Mouse (Mus musculus) fat pad, adult 2 months (tissue): ENCODE results near the gene Cdc42bpb.

Experiments
- DNase-seq: peaks from one replicate; pipeline ENCODE4 v3.0.0-alpha.2; 2011; ENCODE audit warnings: low read depth, low spot score; ENCODE audit errors: extremely low read depth

Gene Cdc42bpb

DNA sequence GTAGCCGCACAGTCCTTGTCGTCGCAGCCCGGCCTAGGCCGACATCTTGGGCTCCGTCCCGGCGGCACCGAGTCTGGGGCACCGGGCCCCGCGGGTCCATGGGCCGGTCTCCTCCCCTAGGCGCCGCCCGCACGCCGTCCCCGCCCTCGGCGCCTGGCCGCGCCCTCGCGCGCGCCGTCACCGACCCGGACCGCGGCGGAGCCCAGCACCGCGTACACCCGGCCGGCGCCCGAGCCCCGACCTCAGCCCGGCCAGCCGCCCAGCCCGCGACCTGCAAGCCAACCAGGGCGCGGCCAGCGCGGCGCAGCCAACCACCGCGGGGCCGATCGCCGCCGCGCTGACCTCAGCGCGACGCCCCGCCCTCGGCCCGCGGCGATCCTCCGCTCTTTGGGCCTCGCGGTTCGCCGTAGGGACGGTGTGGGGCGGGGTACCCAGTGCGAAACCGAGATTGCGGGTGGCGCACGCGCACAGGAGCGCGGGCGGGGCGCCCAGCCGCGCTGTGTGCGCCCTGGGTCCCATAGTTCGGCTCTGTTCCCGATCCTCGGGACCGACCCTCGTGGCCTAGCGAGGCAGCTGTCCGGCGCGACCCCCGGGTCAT is at the start of gene Cdc42bpb:
Gene Cdc42bpb, minus strand, starts transcription at position 343 of the 598 bp plus-strand sequence.
- no peak for DNase-seq

DNA sequence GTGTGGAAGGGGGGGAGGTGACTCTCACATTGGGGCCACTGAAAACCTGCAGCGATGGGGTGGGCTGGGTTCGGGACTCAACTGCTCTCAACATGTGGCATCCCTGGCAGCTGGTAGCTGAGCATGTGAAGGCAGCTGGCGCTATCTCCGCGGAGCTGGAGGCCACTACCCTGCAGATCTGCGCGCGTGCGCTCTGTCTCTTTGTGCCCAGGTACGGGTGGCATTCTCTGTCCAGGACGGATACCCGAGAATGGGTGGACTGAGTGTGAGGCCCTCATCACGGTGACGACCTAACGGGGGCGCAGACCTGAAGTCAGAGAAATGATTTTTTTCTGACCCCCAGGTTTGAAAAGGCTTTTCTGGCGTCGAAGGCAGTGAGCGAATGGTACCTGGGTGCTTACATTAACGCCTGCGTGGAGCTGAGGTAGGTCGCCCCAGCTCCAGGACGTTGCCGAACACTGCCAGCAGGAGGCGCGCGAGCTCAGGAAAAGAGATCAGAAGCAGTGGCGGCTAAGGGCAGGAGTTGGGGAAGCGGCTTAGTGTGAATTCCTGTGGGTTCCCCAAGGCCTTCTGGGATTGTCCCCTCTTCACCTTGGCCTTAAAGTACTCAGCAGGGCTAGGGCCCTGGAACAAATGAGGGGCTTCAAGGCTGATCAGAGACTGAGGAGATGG is 48.4 kb upstream of the Cdc42bpb start:
- no peak for DNase-seq

DNA sequence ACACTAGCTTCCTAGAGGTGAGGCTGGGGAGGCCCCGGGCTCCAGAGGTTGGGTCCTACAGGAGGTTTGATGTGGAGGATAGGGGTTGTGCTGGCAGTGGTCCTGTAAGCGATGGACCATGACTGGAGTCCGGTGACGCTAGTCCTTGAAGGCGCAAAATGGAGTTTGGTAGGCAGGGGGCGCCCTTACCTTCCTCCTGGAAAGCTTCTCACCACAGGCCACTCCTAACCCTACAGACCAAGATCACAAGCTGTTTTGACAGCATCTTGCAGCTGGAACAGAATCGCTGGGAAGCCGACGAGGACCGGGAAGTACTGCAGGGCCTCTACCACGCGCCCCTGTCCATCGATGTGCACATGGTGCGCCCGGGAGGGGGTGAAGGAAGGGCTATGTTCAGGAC is 47.7 kb upstream of the Cdc42bpb start:
- DNase-seq = no peak

DNA sequence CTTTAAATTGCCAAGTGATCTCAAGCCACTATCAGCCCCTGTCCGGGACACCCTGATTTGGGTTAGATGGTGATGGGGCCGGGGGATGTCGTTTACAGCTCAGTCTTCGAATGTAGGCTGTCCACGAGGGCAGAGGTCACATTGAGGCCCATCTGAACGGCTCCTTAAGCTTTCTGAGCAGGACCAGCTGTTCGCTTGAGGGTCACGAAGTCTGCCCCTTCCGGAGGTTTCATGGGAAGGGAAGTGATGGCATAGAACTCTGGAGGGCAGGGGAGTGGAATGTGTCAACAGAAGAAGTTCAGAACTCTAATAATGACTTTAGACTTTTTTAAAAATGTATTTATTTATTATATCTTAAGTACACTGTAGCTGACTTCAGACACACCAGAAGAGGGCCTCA is 47.0 kb upstream of the Cdc42bpb start:
- DNase-seq = no peak

DNA sequence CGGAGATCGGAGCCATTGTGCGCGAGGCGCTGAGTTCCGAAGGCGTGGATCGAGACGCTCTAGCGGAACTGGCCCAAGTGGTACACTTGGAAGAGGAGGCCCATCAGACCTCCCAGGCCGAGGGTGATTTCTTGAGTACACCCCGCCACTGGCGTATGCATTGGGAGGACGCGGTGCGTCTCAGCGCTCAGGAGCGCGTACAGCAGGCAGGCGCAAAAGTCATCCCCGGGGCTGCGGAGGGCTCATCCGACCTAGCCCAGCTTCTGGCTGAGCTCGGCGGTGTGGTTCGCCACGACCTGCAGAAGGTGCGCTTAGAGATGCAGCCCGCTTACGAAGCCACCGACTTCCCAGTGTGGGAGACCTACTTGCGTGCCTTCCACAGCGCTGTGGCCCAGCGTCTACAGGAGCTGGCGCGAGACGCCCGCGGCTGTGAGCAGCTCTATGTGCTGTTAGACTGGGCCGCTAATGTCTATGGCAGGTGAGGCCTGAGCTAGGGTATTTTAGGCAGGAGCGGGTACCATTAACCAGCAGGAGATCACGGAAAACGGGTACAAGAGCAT is 46.1 kb upstream of the Cdc42bpb start:
- no peak for DNase-seq

DNA sequence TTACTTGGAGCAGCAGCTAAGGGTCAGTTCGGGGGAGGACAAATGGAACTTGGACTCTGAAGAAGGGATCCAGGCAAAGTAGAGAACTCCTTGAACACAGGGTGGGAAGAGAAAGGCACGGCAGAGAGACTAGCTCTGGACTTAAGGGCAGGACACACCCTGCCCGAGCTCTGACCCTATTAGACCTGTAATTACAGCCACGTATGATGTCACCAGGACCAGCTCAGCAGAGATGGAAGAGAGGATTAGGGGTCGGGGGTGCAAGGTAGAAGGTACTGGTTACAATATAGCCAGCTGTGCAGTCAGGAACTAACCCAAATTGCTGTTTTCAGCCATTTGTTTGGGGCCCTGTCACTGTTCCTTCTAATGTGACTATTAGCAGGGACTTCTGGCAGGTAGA is 45.3 kb upstream of the Cdc42bpb start:
- no peak for DNase-seq

DNA sequence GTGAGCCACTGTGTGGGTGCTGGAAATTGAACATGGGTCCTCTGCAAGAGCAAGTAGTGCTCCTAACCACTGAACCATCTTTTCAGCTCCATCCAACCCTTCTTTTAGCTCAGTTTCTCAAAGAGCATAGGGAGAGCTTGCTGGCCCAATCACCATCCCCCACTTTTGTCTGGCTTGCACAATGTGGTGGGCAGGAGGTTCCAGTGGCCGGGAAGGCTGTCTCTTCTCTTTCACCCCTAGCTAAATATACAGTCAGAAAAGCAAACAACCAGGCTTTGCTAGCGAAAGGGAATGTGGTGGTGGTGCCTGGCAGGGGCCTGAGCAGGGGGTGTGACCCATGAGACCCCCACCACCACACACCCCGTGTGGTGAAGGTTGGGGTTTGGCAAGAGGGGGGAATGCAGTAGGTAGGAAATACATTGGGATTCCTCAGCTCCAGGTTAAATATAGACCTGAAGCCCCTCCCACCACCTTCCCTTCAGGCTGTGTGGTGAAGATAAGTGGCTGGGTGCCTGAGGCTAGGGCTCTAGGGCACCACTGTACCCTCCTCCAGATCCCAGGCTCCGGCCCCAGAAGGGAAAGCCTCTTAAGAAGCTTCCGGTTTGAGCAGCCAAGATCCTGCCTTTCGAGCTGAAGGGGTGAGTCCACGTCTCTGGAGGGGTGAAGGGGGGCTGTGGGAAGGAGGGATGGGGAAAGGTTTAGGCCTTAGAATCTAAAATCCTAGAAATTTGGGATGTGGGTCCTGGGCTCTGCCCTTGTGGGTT is 43.6 kb upstream of the Cdc42bpb start:
- no peak for DNase-seq

DNA sequence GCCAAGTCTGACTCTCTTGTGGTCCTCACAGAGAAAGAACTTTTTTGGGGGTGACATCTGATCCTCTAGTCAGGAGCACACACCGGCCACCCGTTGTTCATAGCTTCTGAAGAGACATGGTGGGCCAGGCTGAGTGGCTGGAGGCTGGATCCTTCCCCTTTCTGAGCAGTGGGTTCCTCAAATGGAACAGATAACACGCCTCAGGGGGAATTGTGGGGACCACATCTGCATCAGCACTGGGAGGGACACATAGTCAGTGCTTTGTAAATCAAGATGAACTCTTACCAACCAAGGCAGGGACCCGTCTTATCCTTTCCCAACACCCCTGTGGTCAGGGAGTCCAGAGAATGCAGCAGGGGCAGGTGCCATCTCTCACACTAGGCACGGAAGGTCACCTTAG is 42.4 kb upstream of the Cdc42bpb start:
- DNase-seq = no peak

DNA sequence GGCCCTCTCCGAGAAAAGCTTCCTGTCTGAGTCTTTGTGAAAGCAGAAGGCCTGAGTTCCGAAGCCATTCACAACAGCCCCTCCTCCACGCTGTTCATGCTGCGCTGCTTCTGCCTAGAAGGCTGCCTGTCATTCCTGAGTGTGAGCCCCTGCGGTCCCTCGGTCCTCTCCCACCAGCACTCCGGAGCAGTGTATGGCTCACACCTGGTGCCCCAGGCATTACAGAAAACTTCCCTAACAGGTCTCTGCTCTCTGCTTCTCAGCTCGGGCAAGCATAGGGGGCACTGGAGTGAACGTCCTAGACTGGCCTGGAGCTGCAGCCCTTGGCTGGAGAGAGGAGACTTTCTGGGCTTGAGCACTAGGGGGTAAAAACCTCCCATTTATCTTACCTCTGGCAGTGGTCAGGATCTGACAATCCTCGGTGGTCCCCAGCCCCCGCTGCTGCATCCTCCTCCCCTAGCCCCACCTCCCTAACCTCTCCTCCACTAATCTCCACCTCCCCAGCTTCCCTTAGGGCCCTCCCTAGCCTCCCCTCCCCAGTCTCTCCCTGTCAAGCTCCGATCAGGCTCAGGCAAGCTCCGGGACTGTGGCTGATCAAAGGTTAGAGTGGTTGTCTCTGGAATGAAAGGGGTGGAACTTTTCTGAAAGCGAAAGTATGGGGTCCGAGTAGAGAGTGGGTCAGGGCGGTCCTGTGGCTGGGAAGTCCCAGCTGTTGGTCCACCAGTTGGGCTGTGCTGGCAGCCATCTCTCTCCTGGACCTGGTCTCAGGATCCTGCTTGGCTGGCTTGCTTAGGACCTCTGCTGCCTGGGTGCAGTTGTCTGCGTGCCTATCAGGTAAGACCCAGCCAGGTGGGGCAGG is 39.6 kb upstream of the Cdc42bpb start, which contains the start of gene Exoc3l4:
Gene Exoc3l4, plus strand, starts transcription at position 97 of the 859 bp plus-strand sequence.
- DNase-seq = no peak

DNA sequence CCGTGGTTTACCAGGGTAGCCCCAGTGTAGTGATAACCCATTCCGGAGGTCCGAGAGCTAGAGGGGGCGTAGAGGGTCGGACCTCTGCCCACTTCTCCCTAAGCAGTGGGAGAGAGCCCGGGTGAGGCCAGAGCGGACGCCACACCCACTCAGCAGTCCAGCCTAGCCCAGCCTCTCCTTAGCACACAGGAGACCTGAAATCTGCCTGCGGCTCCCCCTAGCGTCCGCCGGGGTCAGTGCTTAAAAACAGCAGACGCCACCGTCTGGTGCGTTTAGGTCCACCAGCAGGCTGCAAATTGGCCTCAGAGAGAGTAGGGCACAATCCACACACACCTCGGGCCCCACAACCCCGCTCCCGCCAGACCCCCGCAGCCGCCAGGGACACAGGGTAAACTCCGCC is 35.8 kb upstream of the Cdc42bpb start:
- no peak for DNase-seq

DNA sequence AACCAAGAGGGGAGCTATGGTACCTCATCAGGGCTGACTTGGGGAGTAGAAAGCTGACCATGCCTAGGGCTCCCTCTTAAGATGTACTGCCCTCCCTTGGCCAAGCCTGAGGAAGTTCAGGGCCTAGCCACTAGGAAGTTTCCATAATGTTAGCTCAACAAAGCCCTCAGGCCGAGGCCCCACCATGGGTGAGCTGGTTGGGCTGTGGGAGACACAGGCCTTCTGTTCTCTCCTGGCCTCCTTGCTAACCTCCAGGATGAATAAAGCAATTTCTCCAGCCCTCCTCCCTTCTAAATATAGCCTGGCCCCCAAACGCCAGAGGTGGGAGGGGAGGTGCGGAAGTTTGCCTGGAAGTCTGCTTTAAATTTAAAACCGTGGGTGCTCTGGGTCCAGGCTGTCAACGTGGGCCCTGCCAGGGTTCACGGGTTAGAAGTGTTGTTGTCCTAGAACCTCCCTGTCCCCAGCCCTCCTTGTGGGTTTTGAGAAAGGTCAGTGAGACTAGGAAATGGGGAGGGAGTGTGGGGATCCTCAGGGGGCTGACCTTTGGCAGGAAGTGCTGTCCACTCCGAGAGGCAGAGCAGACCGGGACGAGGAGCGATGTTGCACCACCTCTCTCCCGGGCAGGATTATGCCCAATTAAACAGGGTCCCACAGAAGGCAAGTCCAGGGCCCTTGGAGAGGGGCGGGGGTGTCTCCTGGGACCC is 35.2 kb upstream of the Cdc42bpb start:
- DNase-seq = no peak

DNA sequence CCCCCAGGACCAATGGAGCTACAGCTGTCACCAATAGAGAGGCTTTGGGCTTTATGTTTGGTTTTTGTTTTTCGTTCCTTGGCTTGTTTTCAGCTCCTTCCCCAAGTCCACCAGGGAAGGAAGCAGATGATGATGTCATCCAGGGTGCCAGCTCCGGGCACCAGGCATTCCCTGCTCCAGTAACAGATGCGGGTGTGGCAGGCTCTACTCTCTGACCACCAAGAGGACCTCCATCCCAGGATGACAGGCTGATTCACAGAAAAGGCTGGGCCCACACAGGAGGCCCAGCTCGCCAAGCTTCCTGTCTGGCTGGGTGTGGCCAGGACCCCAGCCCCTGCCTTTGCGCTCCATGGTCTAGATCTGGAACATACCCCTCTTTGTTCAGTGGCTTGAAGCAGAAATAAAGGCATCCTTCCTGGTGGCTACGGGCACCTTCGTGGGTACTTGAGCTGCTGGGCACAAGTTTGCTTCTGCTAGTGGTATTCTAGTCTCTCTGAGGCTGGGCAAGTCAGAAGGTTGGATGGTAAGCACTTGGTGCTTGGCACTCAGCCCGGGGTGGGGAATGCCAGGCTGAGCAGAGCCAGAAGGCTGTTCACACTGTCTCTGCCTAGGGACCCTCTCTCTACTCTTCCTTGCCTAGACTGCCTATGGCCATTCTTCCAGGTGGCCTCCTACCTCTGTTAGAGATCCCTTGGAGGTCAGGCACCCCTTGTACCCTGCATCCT is 34.3 kb upstream of the Cdc42bpb start:
- no peak for DNase-seq

DNA sequence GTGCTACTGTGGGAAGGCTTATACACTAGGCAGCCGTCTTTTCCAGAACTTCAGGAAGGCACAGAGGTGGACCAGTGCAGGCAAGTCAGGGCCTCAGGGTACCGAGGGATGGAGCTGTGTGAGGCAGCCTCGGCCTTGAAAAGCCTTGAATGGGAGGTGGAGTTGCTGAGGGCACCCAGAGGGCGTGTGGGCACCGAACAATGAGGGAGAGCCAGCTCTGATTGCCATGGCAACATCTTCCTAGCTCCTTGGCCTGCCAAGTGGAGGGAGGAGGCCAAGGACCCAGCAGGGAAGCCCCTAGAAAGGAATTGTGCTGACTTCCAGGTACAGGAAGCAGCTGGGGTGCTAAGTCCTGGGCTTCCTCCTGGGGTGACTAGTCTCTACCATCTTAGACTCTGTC is 32.1 kb upstream of the Cdc42bpb start:
- DNase-seq = no peak

DNA sequence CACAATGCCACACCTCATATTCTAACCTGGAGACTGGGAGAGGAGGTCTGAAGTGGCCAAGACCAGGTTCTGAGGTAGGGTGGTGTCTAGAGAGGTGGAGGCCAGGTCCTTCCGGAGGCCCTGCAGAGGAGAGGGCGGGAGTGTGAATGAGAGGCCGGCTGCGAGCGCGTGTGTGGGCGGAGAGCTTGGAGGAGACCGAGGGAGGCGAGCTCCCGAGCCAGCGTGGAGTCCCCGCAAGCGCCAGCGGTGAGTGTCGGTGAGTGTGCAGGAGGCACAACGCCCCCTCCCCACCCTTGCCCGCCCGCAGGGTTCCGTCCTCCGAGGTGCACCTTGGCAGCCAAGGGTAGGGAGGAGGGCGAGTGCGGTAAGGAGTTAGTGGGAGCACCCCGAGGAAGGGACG is 29.1 kb upstream of the Cdc42bpb start, which contains the start of gene Lbhd2:
Gene Lbhd2, plus strand, starts transcription at position 188 of the 400 bp plus-strand sequence.
- no peak for DNase-seq

DNA sequence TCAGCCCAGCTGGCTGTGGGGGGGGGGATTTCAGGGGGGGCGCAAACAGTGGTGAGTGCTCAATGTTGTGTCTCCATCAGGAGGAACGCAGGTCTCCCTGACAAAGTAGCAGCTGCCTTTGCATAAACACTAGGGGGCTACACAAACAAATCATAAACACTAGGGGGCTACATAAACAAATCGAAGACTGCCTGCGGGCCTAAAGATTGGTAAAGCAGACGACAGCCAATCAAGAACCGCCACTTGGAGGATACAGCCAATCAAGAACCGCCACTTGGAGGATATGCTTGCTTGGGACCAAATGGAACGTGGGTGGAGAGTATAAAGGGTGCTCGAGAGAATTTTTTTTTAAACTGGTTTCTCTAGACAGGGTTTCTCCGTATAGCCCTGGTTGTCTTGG is 27.4 kb upstream of the Cdc42bpb start:
- no peak for DNase-seq

DNA sequence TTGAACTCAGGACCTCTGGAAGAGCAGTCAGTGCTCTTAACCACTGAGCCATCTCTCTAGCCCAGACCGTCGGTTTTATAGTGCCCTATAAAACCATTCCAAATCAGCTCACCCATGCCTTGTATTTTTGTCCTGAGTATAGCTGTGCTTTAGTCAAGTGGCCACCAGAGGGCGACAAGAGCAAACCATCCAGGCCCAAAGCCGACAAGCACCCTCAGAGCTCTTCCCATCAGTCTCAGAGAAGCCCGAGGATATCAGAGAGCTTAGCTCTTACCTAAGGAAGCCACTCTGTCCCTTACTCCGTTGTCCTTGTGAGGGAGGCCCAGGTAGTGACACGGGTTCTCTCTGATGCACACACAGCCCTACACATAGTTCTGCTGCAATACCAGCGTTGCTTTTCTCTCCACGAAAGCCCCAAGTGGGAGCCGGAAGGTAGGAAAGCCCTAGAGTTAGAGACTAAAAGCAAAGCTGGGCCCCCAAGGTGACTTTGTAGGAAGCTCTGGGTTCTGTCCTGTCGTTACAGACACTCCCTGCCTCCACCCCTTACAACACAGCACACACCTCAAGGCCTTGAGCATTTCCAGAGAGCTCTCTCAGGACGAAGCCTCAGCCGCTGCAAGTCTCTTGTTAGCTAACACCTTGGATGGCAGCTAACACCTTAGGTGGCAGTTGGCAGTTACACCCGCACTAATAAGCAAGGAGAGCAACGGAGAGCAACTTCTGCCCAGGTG is 24.1 kb upstream of the Cdc42bpb start:
- DNase-seq = no peak

DNA sequence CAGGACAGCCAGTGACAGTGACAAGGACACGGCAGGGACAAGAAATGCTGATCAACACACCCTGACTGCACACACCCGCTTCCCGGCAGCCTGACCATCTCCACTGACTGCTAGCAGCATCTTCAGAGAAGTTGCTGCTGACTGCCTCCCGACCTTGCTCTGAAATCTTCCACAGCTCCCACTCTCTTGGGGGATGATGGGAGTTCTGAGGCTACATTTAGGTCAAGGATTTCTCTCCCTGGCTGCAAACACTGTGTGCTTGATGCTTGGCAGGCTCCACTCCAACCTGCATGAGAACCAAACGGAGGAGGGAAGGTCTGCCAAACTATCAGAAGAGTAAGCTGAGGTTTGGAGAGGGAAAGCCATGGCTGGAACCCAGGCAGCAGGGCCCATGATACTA is 19.5 kb upstream of the Cdc42bpb start:
- no peak for DNase-seq

DNA sequence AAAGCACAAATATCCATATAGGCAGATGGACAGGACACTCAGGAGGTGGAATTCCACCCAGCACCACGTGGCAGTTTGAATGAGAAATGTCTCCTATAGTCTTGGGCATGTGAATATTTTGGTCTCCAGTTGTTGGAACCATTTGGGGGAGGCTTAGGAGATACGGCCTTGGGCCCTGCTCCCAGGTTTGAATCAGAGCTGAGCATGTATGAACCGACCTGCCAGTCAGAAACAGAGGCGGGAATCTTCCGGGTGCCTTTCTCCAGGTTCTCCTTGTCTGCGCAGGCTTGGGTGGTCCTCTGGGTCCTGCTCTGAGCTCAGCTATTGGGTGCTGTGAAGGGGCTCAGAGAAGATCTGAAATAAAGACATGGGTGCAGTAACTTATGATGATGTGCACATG is 16.5 kb upstream of the Cdc42bpb start:
- no peak for DNase-seq

DNA sequence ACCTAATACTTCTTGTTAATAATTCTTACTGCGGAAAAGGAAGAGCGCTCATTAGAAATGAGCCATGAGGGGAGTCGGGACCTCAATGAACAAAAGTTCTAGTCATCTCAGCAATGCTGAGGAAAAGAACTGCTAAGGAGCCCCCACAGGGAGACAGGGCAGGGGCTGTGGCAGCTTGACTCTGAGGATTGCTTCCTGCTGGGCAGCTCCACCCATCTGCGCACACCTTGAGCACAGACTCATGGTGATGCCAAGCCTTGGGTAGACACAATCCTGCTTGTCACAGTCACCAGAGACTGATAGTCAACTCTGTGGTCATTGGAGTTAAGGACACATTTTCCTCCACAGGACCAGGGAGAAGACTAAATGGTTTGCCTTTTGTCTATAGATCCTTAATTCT is 9.6 kb upstream of the Cdc42bpb start:
- no peak for DNase-seq
